Mouse (Mus musculus): ENCODE measurements around the gene Anpep.

DNA sequence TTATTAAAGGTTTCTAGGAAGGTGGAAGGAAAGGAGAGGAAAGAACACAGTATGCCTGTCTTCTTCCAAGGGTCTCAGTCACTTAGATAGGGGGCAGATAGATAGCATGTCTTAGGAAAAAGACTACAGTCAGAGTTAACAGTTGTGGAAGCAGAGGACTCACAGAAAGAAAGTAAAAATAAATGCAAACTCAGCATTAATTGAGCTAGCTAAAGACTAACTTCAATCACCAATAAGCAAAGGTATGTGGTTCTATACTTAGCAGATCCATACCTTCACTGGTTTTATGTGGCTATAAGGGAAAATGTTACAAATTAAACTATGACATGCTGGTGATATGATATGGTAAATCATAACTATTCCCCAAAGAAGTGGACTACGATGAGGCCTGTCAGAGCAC is 33.9 kb upstream of the Anpep start:
- TF ChIP-seq POLR2A (IDR thresholded peaks at IDR 0.05; ENCODE audit: extremely low read depth, insufficient read depth, low read length) (no peak), CTCF (IDR thresholded peaks at IDR 0.05; ENCODE audit: extremely low read depth, insufficient read depth, low read length) (no peak)

Data from cortical plate, adult 2 months (tissue).